Mouse (Mus musculus): ENCODE measurements around the gene Rcn3. TPM values are rescaled to one million over a fixed set of nuclear protein-coding genes. Genes with fewer than 3 reads are reported as not detected.
A peak's percentile ranks its signal among the peaks of the same experiment; 100 is the strongest.

Rcn3 gene
- polyA plus RNA-seq, 1 experiment from 2014 or later = 277 TPM

GRCm38 (mm10) chr7:45081016-45081415 lies 11.0 kb downstream of the Rcn3 start:
- 43% methylated on average over 5 of the region's 5 CpGs for WGBS
- Histone ChIP-seq H3K4me2 (no peak overlapping the region), H3K4me3 (no peak overlapping the region), H3K27ac (replicated peaks) (no peak overlapping the region), H3K4me1 (peaks cover 14% of the 10 kb centered on the region), H3K9me3 (no peaks in the 10 kb centered on the region), H3K27me3 (replicated peaks) (no peaks in the 10 kb centered on the region), H3K9ac (no peak overlapping the region), H3K36me3 (peaks cover 69% of the 10 kb centered on the region)
- ATAC-seq (ENCODE audit: extremely low read depth, insufficient number of reproducible peaks, low FRiP score, low TSS enrichment) = no peak

- no peaks in the 10 kb centered on the region for H3K27me3 ChIP-seq (replicated peaks)
- H3K9ac ChIP-seq = 0 out of 2 replicates have a peak overlapping the region, but pooled peaks have one; percentile 50
- no peak overlapping the region for H3K4me2 ChIP-seq
- H3K4me1 ChIP-seq = peaks cover 26% of the 10 kb centered on the region
- H3K4me3 ChIP-seq = no peak overlapping the region
- peaks cover 65% of the 10 kb centered on the region for H3K36me3 ChIP-seq
- ATAC-seq (ENCODE audit: extremely low read depth, insufficient number of reproducible peaks, low FRiP score, low TSS enrichment) = no peak
- no peak overlapping the region for H3K27ac ChIP-seq (replicated peaks)
- 2% methylated on average over 10 of the region's 10 CpGs for WGBS
- no peaks in the 10 kb centered on the region for H3K9me3 ChIP-seq
Observed at GRCm38 (mm10) chr7:45079856-45080255, 12.2 kb downstream of the Rcn3 start.

DNA sequence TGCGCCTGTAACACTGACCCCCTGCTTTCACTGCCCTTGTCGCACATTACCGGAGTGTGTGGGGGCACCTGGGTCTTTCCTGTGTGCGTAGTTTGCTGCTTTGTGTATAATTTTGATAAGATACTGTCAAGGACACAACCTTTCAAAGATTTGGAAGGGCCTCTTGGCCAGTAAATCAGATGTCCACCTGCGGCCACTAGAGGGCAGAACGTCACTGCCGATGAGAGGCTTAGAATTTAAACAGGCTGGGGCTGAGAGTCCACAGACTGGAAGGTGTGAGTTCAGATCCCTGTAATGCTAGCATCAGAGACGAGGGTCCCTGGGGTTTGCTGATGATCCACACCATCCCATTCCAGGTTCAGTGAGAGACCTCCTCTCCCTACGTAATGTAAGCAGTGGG lies 13.5 kb downstream of the Rcn3 start:
- Histone ChIP-seq H3K27ac (replicated peaks) (no peak overlapping the region), H3K9me3 (no peaks in the 10 kb centered on the region), H3K4me2 (no peak overlapping the region), H3K4me1 (peaks cover 31% of the 10 kb centered on the region), H3K27me3 (replicated peaks) (no peaks in the 10 kb centered on the region), H3K9ac (no peak overlapping the region), H3K4me3 (no peak overlapping the region), H3K36me3 (peaks cover 65% of the 10 kb centered on the region)
- ATAC-seq (ENCODE audit: extremely low read depth, insufficient number of reproducible peaks, low FRiP score, low TSS enrichment) = no peak
- 24% methylated on average over 9 of the region's 9 CpGs for WGBS

- Histone ChIP-seq H3K27me3 (replicated peaks) (no peaks in the 10 kb centered on the region), H3K9me3 (no peaks in the 10 kb centered on the region), H3K4me3 (no peak overlapping the region), H3K4me1 (peaks cover 28% of the 10 kb centered on the region), H3K9ac (no peak overlapping the region), H3K36me3 (peaks cover 60% of the 10 kb centered on the region), H3K27ac (replicated peaks) (no peak overlapping the region), H3K4me2 (no peak overlapping the region)
- no peak for ATAC-seq (ENCODE audit: extremely low read depth, insufficient number of reproducible peaks, low FRiP score, low TSS enrichment)
- 82% methylated on average over 2 of the region's 2 CpGs for WGBS
Observed at GRCm38 (mm10) chr7:45077829-45078228, 14.2 kb downstream of the Rcn3 start.

GRCm38 (mm10) chr7:45077322-45077721 lies 14.7 kb downstream of the Rcn3 start:
- H3K4me2 ChIP-seq = no peak overlapping the region
- H3K36me3 ChIP-seq = peaks cover 56% of the 10 kb centered on the region
- no peak for ATAC-seq (ENCODE audit: extremely low read depth, insufficient number of reproducible peaks, low FRiP score, low TSS enrichment)
- H3K9me3 ChIP-seq = no peaks in the 10 kb centered on the region
- no peak overlapping the region for H3K9ac ChIP-seq
- 79% methylated on average over 14 of the region's 14 CpGs for WGBS
- H3K4me1 ChIP-seq = peaks cover 23% of the 10 kb centered on the region
- no peak overlapping the region for H3K4me3 ChIP-seq
- H3K27me3 ChIP-seq (replicated peaks) = no peaks in the 10 kb centered on the region
- no peak overlapping the region for H3K27ac ChIP-seq (replicated peaks)

DNA sequence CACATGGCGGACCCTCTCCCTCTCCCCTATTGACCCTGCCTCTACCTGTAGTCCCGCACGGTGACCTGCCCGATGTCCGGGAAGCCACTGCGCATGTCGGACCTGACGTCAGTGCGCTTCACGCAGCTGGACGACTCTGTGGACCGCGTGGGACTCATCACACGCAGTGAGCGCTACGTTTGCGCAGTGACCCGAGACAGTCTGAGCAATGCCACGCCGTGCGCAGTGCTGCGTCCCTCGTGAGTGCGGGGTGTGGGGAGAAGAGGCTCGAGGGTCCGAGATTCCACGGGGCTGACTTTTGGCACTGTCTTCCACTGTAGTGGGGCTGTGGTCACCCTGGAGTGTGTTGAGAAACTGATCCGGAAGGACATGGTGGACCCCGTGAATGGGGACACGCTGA lies 15.5 kb downstream of the Rcn3 start:
- 88% methylated on average over 30 of the region's 30 CpGs for WGBS
- no peak overlapping the region for H3K4me3 ChIP-seq

DNA sequence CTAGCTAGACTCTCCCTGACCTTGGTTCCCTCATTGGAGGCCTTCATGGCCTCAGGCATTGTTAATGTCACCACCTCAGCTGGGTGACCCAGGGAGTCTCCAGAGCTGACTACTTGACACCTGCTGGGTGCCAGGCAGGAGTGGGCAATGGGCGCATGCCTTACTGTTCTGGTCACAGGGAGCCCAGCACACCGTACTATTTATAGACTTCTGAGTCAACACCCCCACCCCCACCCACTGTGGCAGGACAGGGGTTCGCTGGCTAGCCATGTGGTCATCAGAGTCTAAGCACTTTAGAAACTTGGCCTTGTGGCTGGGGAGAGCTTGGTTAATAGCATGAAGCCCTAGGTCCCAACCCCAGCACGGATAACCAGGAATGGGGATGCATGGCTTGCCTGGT lies 16.6 kb downstream of the Rcn3 start:
- peak; percentile 62 for ATAC-seq (ENCODE audit: extremely low read depth, insufficient number of reproducible peaks, low FRiP score, low TSS enrichment)
- H3K27ac ChIP-seq (replicated peaks) = peak overlapping the region; percentile 85
- peaks cover 23% of the 10 kb centered on the region for H3K4me1 ChIP-seq
- no peaks in the 10 kb centered on the region; the same call in 1 of the 2 replicates for H3K9me3 ChIP-seq
- peaks cover 51% of the 10 kb centered on the region for H3K36me3 ChIP-seq
- WGBS = 39% methylated on average over 4 of the region's 4 CpGs
- no peaks in the 10 kb centered on the region for H3K27me3 ChIP-seq (replicated peaks)
- H3K4me2 ChIP-seq = no peak overlapping the region; the same call in 1 of the 2 replicates
- H3K4me3 ChIP-seq = no peak overlapping the region
- H3K9ac ChIP-seq = peak overlapping the region; percentile 57

More for the DNA sequence above, 15.5 kb downstream of the Rcn3 start:
- Histone ChIP-seq H3K4me1 (peaks cover 23% of the 10 kb centered on the region), H3K9me3 (no peaks in the 10 kb centered on the region; the same call in 1 of the 2 replicates), H3K36me3 (peaks cover 56% of the 10 kb centered on the region), H3K9ac (no peak overlapping the region), H3K4me2 (no peak overlapping the region), H3K27ac (replicated peaks) (no peak overlapping the region), H3K27me3 (replicated peaks) (no peaks in the 10 kb centered on the region)
- ATAC-seq (ENCODE audit: extremely low read depth, insufficient number of reproducible peaks, low FRiP score, low TSS enrichment) = no peak

GRCm38 (mm10) chr7:45073949-45074348 lies 18.1 kb downstream of the Rcn3 start:
- no peaks in the 10 kb centered on the region; the same call in 1 of the 2 replicates for H3K9me3 ChIP-seq
- no peak overlapping the region for H3K9ac ChIP-seq
- ATAC-seq (ENCODE audit: extremely low read depth, insufficient number of reproducible peaks, low FRiP score, low TSS enrichment) = no peak
- no peaks in the 10 kb centered on the region for H3K27me3 ChIP-seq (replicated peaks)
- no peak overlapping the region for H3K4me3 ChIP-seq
- H3K4me1 ChIP-seq = peaks cover 20% of the 10 kb centered on the region
- no peak overlapping the region for H3K27ac ChIP-seq (replicated peaks)
- 91% methylated on average over 12 of the region's 12 CpGs for WGBS
- H3K4me2 ChIP-seq = no peak overlapping the region
- H3K36me3 ChIP-seq = peaks cover 51% of the 10 kb centered on the region

DNA sequence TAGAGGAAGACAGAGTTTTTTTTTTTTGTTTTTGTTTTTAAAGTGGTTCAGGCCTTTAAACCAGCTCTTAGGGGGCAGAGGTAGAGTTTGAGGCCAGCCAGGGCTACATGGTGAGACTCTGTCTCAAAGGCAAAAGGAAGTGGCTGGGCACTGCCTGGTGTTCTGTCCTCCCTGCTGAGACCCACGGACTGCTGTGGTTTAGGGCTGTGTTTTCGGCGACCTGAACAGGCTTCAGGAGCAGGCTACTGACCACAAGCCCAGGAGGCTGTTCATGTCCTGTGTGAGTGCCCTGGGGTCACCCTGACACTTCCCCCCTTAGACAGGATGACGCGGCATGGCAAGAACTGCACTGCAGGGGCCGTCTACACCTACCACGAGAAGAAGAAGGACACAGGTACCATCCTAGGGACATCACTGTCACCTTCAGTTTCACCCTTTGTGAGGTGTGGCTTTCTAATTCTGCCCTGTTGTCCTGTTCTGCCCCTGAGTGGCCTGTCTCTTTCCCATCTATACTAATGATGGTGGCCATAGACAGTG lies 18.8 kb downstream of the Rcn3 start:
- no peaks in the 10 kb centered on the region; the same call in 1 of the 2 replicates for H3K9me3 ChIP-seq
- no peak overlapping the region for H3K4me3 ChIP-seq
- H3K27ac ChIP-seq (replicated peaks) = no peak overlapping the region
- WGBS = 66% methylated on average over 7 of the region's 7 CpGs
- ATAC-seq (ENCODE audit: extremely low read depth, insufficient number of reproducible peaks, low FRiP score, low TSS enrichment) = no peak
- H3K4me1 ChIP-seq = peaks cover 20% of the 10 kb centered on the region
- H3K27me3 ChIP-seq (replicated peaks) = no peaks in the 10 kb centered on the region
- no peak overlapping the region; the same call in 1 of the 2 replicates for H3K9ac ChIP-seq
- peaks cover 50% of the 10 kb centered on the region for H3K36me3 ChIP-seq
- H3K4me2 ChIP-seq = no peak overlapping the region

DNA sequence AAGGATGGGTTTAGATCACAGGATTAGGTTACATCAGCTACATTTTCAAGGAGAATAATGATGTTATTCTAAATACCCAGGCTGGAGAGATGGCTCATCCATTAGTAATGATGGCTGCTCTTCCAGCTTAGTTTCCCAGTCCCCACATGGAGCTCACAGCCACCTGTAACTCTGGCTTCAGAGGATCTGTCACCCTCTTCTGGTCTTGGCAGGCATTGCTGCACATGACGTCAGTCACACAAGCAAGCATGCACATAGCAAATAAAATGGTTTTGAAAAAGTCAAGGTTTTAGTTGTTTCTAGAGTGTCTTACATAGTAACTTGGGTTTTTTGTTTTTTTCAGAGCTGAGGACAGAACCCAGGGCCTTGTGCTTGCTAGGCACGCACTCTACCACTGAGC lies 19.8 kb downstream of the Rcn3 start:
- Histone ChIP-seq H3K4me2 (no peak overlapping the region), H3K27ac (replicated peaks) (no peak overlapping the region), H3K9ac (no peak overlapping the region), H3K36me3 (peaks cover 40% of the 10 kb centered on the region), H3K4me3 (no peak overlapping the region), H3K4me1 (peaks cover 20% of the 10 kb centered on the region), H3K27me3 (replicated peaks) (no peaks in the 10 kb centered on the region), H3K9me3 (no peaks in the 10 kb centered on the region; the same call in 1 of the 2 replicates)
- ATAC-seq (ENCODE audit: extremely low read depth, insufficient number of reproducible peaks, low FRiP score, low TSS enrichment) = no peak
- 86% methylated on average over 2 of the region's 2 CpGs for WGBS

DNA sequence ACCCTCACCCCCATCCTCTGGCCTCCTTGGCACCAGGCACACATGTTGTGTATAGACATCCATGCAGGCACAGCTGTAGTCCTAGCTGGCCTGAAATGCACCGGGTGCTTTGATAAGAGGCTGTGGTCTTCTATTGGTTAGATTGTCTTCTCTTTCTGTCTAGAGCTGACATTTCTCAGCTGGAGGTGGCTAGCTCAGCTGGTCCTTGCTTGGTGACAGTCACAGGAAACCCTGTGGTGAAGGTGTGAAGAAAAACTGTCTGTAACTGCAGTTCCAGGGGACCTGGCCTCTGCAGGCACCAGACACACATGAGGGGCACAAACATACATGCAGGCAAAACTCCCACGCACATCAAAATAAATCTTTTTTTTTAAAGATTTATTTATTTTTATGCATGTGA lies 22.4 kb downstream of the Rcn3 start:
- Histone ChIP-seq H3K36me3 (peaks cover 19% of the 10 kb centered on the region; the same call in 1 of the 2 replicates), H3K27ac (replicated peaks) (no peak overlapping the region), H3K9ac (no peak overlapping the region), H3K4me1 (peaks cover 7% of the 10 kb centered on the region), H3K27me3 (replicated peaks) (no peaks in the 10 kb centered on the region), H3K4me2 (no peak overlapping the region), H3K4me3 (no peak overlapping the region), H3K9me3 (no peaks in the 10 kb centered on the region; the same call in 1 of the 2 replicates)
- 74% methylated on average over 2 of the region's 2 CpGs for WGBS
- no peak for ATAC-seq (ENCODE audit: extremely low read depth, insufficient number of reproducible peaks, low FRiP score, low TSS enrichment)

DNA sequence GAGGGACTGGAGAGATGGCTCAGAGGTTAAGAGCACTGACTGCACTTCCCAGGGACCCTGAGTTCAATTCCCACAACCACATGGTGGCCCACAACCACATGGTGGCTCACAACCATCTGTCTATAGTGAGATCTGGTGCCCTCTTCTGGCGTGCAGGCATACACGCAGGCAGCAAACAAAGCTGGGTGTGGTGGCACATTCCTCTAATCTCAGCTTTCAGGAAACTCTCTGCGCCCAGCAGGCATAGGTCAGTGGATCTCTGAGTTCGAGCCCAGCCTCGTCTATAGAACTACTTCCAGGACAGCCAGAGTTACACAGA lies 24.1 kb downstream of the Rcn3 start:
- Histone ChIP-seq H3K4me1 (peaks cover 17% of the 10 kb centered on the region), H3K9ac (no peak overlapping the region), H3K4me3 (no peak overlapping the region), H3K27ac (replicated peaks) (no peak overlapping the region), H3K4me2 (no peak overlapping the region), H3K36me3 (peaks cover 5% of the 10 kb centered on the region; the same call in 1 of the 2 replicates), H3K9me3 (no peaks in the 10 kb centered on the region; the same call in 1 of the 2 replicates), H3K27me3 (replicated peaks) (no peaks in the 10 kb centered on the region)
- 30% methylated on average over 5 of the region's 5 CpGs for WGBS
- ATAC-seq (ENCODE audit: extremely low read depth, insufficient number of reproducible peaks, low FRiP score, low TSS enrichment) = no peak

All from heart, embryonic 13.5 days (tissue).